Mouse (Mus musculus): ENCODE data around the gene Rab6b.

- TF ChIP-seq CTCF (IDR thresholded peaks at IDR 0.05; ENCODE audit: low read depth, low read length) (no peak), GATA2 (IDR thresholded peaks at IDR 0.05; ENCODE audit: borderline replicate concordance, low read depth, low read length) (no peak), GATA1 (IDR thresholded peaks at IDR 0.05; ENCODE audit: borderline replicate concordance, low read length) (no peak)
Observed at GRCm38 (mm10) chr9:103091039-103091883, 20.3 kb upstream of the Rab6b start.
